Mouse (Mus musculus) ES-E14 (cell line): ENCODE measurements around the gene Trp53bp1. TPM values are rescaled to one million over a fixed set of nuclear protein-coding genes. Genes with fewer than 3 reads are reported as not detected.

Source experiments
- DNase-seq: peaks from one replicate; pipeline ENCODE4 v3.0.0-alpha.2; 2013; ENCODE audit warnings: low read depth, low spot score
- H3K27ac ChIP-seq: 2 replicates; pipeline ENCODE4 v1.5.1; 2012; ENCODE audit warnings: low read depth, mild to moderate bottlenecking, low read length, moderate library complexity, mixed read lengths; ENCODE audit not compliant: poor library complexity, insufficient read depth, severe bottlenecking
- H3K36me3 ChIP-seq: 2 replicates; pipeline ENCODE4 v1.6.1; 2012; ENCODE audit warnings: mild to moderate bottlenecking, low read length, moderate library complexity, mixed read lengths; ENCODE audit not compliant: control insufficient read depth, poor library complexity, insufficient read depth, severe bottlenecking
- H3K4me1 ChIP-seq, 2 experiments: fragments of 150-350 bp in 1 of 2; sonication (generic) in 1 of 2; 2 replicates each; pipeline ENCODE4 v1.6.1; 2012; ENCODE audit warnings: low read length in 2 of 2, mild to moderate bottlenecking in 1 of 2, mixed read lengths in 1 of 2; ENCODE audit not compliant: control insufficient read depth in 2 of 2, insufficient read depth in 2 of 2, poor library complexity in 1 of 2
- H3K4me3 ChIP-seq, 2 experiments: fragments of 150-350 bp in 1 of 2; sonication (generic) in 1 of 2; 2 replicates each; pipeline ENCODE4 v1.5.1; 2012; ENCODE audit warnings: low read length in 2 of 2, low read depth in 1 of 2, mild to moderate bottlenecking in 1 of 2, mixed read lengths in 1 of 2; ENCODE audit not compliant: insufficient read depth in 1 of 2, poor library complexity in 1 of 2, severe bottlenecking in 1 of 2
- H3K9ac ChIP-seq: 2 replicates; pipeline ENCODE4 v1.6.1; 2012; ENCODE audit warnings: low read depth, mild to moderate bottlenecking, low read length, mixed read lengths; ENCODE audit not compliant: poor library complexity, insufficient read depth, severe bottlenecking
- H3K9me3 ChIP-seq: fragments of 150-350 bp; sonication (generic); 2 replicates; pipeline ENCODE4 v1.6.1; 2012; ENCODE audit warnings: low read depth, mild to moderate bottlenecking, low read length; ENCODE audit not compliant: control insufficient read depth, insufficient read depth
- CHD2 ChIP-seq: IDR thresholded peaks from 2 replicates; pipeline ENCODE4 v1.6.1; 2014; ENCODE audit warnings: mild to moderate bottlenecking, low read depth, low read length, inconsistent platforms
- HCFC1 ChIP-seq: IDR thresholded peaks from 2 replicates; pipeline ENCODE4 v1.6.1; 2012; ENCODE audit warnings: low read length, inconsistent platforms, borderline replicate concordance; ENCODE audit not compliant: insufficient read depth
- MAFK ChIP-seq: IDR thresholded peaks from 2 replicates; pipeline ENCODE4 v1.6.1; 2014; ENCODE audit warnings: mild to moderate bottlenecking, low read depth, low read length, inconsistent platforms; ENCODE audit not compliant: insufficient read depth
- ZC3H11A ChIP-seq: IDR thresholded peaks from 2 replicates; pipeline ENCODE4 v1.6.1; 2012; ENCODE audit warnings: low read depth, mild to moderate bottlenecking, inconsistent platforms, low read length, borderline replicate concordance
- ZNF384 ChIP-seq: IDR thresholded peaks from 2 replicates; pipeline ENCODE4 v1.6.1; 2012; ENCODE audit warnings: low read depth, low read length, inconsistent platforms
- in situ Hi-C, 2 experiments: fragments of 600-800 bp; cut with MboI; formaldehyde crosslinking; loops; one replicate each; pipeline ENCODE4 v1.15.1; 2025; ENCODE audit warnings: low sequenced_read_pairs in 2 of 2, inconsistent platforms in 1 of 2; ENCODE audit not compliant: unreplicated experiment in 2 of 2
- total RNA-seq: library from RNA; depleted of rRNA; stranded (reverse); fragments of 300-350 nt; gene quantifications from 2 replicates; pipeline ENCODE4 v1.2.3, GENCODE M21; 2012; rRNA removed

The Trp53bp1 gene
- total RNA-seq, 1 experiment: 47.6 TPM

DNA sequence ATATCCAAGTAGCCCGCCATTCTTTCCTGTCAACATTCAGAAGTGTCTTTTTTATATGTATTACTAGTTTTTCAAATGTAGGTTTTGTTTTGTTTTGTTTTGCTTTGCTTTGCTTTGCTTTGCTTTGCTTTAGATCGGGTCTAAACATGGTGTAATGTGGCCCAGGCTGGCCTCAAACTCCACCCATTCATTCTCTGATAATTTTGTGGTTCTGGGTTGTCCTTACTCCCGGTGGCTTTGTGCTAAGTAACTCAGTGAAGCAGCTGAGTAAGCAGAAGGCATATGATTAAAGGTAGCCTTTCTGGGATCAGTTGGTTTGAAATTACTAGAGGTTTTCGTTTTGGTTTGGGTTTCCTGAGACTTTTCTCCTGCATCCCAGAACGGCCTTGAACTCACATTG, 121.5 kb downstream of the Trp53bp1 start:
- no peak for TF ChIP-seq MAFK
- TF ChIP-seq ZNF384: no peak
- no peak for TF ChIP-seq HCFC1
- TF ChIP-seq CHD2: no peak
- TF ChIP-seq ZC3H11A: no peak
- DNase-seq: no peak
- no peaks in the 10 kb centered on the region for H3K4me1 ChIP-seq
- H3K4me3 ChIP-seq: no peak overlapping the region
- no peak overlapping the region for H3K9ac ChIP-seq
- H3K9me3 ChIP-seq: no peaks in the 10 kb centered on the region
- H3K27ac ChIP-seq: no peak overlapping the region
- H3K36me3 ChIP-seq: peaks cover 8% of the 10 kb centered on the region
- in situ Hi-C loops: no loop called here

Other genes starting within 250 kb of the Trp53bp1 start
- gene Epb42, start 234.3 kb downstream of the Trp53bp1 start, total RNA-seq: not detected in 2 replicates
- not detected in 2 replicates for gene Tgm5, start 185.6 kb downstream of the Trp53bp1 start, total RNA-seq
- not detected in 2 replicates for gene Tgm7, start 161.6 kb downstream of the Trp53bp1 start, total RNA-seq
- 14.8 and 15.0 TPM in 2 replicates for gene Adal, start 131.0 kb downstream of the Trp53bp1 start, total RNA-seq
- gene Lcmt2, start 130.8 kb downstream of the Trp53bp1 start, total RNA-seq: 12.5 and 15.0 TPM in 2 replicates
- gene Tubgcp4, start 100.8 kb downstream of the Trp53bp1 start, total RNA-seq: 38.1 and 45.9 TPM in 2 replicates
- gene Zscan29, start 100.3 kb downstream of the Trp53bp1 start, total RNA-seq: 3.5 and 5.0 TPM in 2 replicates
- 4.3 and 4.4 TPM in 2 replicates for gene Map1a, start 18.2 kb upstream of the Trp53bp1 start, total RNA-seq
- 7.6 and 8.8 TPM in 2 replicates for gene Ppip5k1, start 84.0 kb upstream of the Trp53bp1 start, total RNA-seq
- 8.3 and 11.3 TPM in 2 replicates for gene Ckmt1, start 86.3 kb upstream of the Trp53bp1 start, total RNA-seq
- gene Strc, start 115.8 kb upstream of the Trp53bp1 start, total RNA-seq: 0.09 TPM in 1 of 2 replicates, not detected in the other
- 209 and 251 TPM in 2 replicates for gene Pdia3, start 142.4 kb upstream of the Trp53bp1 start, total RNA-seq
- 3.3 and 3.7 TPM in 2 replicates for gene Catsper2, start 142.4 kb upstream of the Trp53bp1 start, total RNA-seq
- gene Ell3, start 172.9 kb upstream of the Trp53bp1 start, total RNA-seq: 7.5 and 16.5 TPM in 2 replicates
- gene Serf2, start 177.8 kb upstream of the Trp53bp1 start, total RNA-seq: 428 and 459 TPM in 2 replicates
- gene Hypk, start 181.9 kb upstream of the Trp53bp1 start, total RNA-seq: 21.5 and 22.0 TPM in 2 replicates
- 0.90 and 1.5 TPM in 2 replicates for gene Serinc4, start 185.4 kb upstream of the Trp53bp1 start, total RNA-seq
- 15.8 and 23.2 TPM in 2 replicates for gene Mfap1b, start 202.7 kb upstream of the Trp53bp1 start, total RNA-seq
- 20.6 and 27.8 TPM in 2 replicates for gene Mfap1a, start 235.3 kb upstream of the Trp53bp1 start, total RNA-seq
- 19.9 and 21.5 TPM in 2 replicates for gene Wdr76, start 235.3 kb upstream of the Trp53bp1 start, total RNA-seq